In genomic region chr13:81534916-81535315, GRCm38 (mm10) we compare ENCODE assay signal across 18 mouse cellular contexts.
"Had no signal": no experiment of that assay in that cellular context is flagged by ENCODE, and none has a peak within 500 bp of the region (broad histone marks: within the 10 kb centered on the region; RNA-seq: fewer than 3 reads in every experiment).

No protein-coding gene starts in this region.

- H3K27me3 ChIP-seq: kidney, embryonic 15.5 days; limb, embryonic 13.5 days; liver, embryonic 13.5 days; megakaryocyte, embryonic 14.5 days; midbrain, embryonic 13.5 days; neural tube, embryonic 13.5 days had no signal

- ATAC-seq: midbrain, embryonic 13.5 days; midbrain, embryonic 16.5 days had no signal

- H3K4me2 ChIP-seq: kidney, embryonic 15.5 days; limb, embryonic 13.5 days; liver, embryonic 13.5 days; midbrain, embryonic 13.5 days; neural tube, embryonic 13.5 days had no signal

- H3K9me3 ChIP-seq: kidney, embryonic 15.5 days; limb, embryonic 13.5 days; liver, embryonic 13.5 days; midbrain, embryonic 10.5 days; midbrain, embryonic 13.5 days; neural tube, embryonic 13.5 days had no signal

- DNase-seq: kidney, postnatal 14 days; kidney, postnatal 4 days; left cerebral cortex, postnatal 4 days; liver, embryonic 13.5 days; lung, adult 2 months; lung, postnatal 10 days; lung, postnatal 36 days; retina, postnatal 1 day; thymus, adult 18-20 months; thymus, postnatal 36 days had no signal

- H3K4me1 ChIP-seq: kidney, embryonic 15.5 days; limb, embryonic 13.5 days; liver, embryonic 13.5 days; megakaryocyte, embryonic 14.5 days; midbrain, embryonic 10.5 days; midbrain, embryonic 13.5 days; neural tube, embryonic 13.5 days had no signal

- H3K36me3 ChIP-seq: kidney, embryonic 15.5 days; limb, embryonic 13.5 days; liver, embryonic 13.5 days; neural tube, embryonic 13.5 days had no signal

- H3K27ac ChIP-seq: kidney, embryonic 15.5 days; limb, embryonic 13.5 days; liver, embryonic 13.5 days; midbrain, embryonic 10.5 days; midbrain, embryonic 13.5 days; neural tube, embryonic 13.5 days had no signal

- H3K9ac ChIP-seq: kidney, embryonic 15.5 days; limb, embryonic 13.5 days; liver, embryonic 13.5 days; midbrain, embryonic 13.5 days; neural tube, embryonic 13.5 days had no signal

- H3K4me3 ChIP-seq: kidney, embryonic 15.5 days; limb, embryonic 13.5 days; liver, embryonic 13.5 days; megakaryocyte, embryonic 14.5 days; midbrain, embryonic 10.5 days; midbrain, embryonic 13.5 days; myocyte; neural tube, embryonic 13.5 days had no signal
